Mouse (Mus musculus) lung, postnatal 36 days (tissue): Measurements from ENCODE around the gene Fgd4.
A peak's percentile ranks its signal among the peaks of the same experiment; 100 is the strongest.

Source experiments
- DNase-seq: peaks from one replicate; pipeline ENCODE4 v3.0.0; 2022; ENCODE audit warnings: mixed read lengths

The Fgd4 gene

GRCm38 (mm10) chr16:16600461-16600860 is at the start of gene Fgd4:
TSS of gene Fgd4 (minus strand) at chr16:16600549.
- DNase-seq, result no peak

DNA sequence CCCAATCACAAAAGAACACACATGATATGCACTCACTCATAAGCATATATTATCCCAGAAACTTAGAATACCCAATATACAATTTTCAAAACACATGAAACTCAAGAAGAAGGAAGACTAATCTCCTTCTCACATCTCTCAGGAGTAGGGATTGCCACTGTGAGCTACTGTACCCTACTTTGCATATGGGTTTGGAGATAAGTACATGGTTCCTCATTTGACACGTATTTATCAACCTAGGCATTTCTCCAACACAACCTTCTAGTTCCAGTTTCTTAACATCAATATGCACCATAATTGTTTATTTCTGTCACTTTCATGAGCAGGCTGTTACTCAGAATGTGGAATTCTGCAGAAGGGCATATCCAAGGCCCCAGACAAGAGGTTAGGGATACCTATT is 44.8 kb upstream of the Fgd4 start:
- no peak for DNase-seq

GRCm38 (mm10) chr16:16633730-16634129 is 33.4 kb upstream of the Fgd4 start:
- no peak for DNase-seq

GRCm38 (mm10) chr16:16599586-16600401 is 555 bp downstream of the Fgd4 start:
- peak; percentile 74 for DNase-seq

- no peak for DNase-seq
Measured at GRCm38 (mm10) chr16:16596582-16596981, 3.8 kb downstream of the Fgd4 start.

GRCm38 (mm10) chr16:16592622-16593021 is 7.7 kb downstream of the Fgd4 start:
- DNase-seq, result no peak

DNA sequence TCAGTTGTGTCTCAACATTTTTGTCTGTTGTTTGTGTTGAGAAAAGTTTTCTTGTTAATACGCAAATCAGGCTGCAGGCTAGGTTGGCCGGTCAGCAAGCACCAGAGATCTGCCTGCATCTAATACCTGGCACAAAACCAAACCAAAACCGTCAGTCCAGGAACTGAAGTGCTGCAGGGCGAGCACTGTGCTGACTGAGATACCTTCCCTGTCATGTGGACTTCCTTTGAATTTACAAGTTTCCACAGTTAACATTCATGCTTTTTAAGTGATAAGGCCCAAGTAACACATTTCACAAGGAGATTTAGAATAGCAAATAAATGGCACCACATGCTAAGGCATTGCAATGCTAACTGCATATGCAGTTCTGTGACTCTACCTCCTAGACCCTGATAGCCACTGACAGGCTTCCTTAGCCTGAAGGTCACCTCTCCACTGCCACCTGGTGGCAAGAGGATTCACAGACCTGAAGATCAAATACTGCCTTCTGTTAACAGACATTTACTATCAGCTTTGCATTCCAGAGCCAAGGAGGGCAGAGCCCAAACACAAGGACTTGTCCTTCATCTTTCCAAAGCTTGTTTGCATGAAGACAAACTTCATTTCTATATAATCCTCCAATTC is 15.8 kb downstream of the Fgd4 start:
- peak; percentile 85 for DNase-seq

DNA sequence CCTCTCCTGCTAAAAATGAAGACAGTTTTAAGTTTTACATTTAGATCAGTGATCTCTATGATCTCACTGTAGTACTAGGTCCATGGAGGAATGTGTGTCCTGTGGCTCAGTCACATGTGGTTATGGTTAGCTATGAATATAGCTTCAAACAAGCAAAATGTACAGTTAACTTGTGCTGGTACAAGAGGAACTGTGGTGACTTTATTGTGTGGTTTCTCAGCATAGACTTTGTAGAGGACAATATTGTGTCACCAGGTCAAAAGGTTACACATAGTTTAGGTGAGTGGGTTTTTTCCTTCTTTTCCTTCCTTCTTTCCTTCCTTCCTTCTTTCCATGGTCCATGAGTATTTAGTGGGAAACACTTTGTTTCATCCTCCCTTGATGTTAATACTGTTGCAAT is 23.8 kb downstream of the Fgd4 start:
- no peak for DNase-seq

GRCm38 (mm10) chr16:16574508-16574907 is 25.8 kb downstream of the Fgd4 start:
- DNase-seq, result no peak

- DNase-seq, result no peak
Measured at GRCm38 (mm10) chr16:16573167-16573566, 27.2 kb downstream of the Fgd4 start.

GRCm38 (mm10) chr16:16571356-16571755 is 29.0 kb downstream of the Fgd4 start:
- DNase-seq, result peak; percentile 53

DNA sequence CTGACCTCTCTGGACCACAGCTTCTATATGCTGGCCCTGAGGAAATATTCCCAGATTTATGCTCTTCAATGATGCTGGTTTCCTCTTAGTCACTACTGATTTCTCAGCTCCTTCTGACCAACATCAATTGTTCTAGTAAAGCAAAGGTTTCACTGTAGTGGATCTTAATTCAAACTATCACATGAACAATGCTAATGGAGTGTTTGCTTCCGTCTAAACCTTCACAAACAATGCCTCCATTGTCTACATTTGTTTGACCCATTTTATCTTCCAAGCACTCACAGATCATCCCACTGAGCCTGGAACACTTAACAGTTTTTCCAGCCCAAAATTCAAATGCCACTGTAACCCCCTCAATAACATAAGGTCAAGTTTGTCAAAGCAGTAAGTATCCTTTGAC is 33.6 kb downstream of the Fgd4 start:
- DNase-seq, result no peak

GRCm38 (mm10) chr16:16566215-16566614 is 34.1 kb downstream of the Fgd4 start:
- no peak for DNase-seq

GRCm38 (mm10) chr16:16565786-16566185 is 34.6 kb downstream of the Fgd4 start:
- DNase-seq, result peak; percentile 15

DNA sequence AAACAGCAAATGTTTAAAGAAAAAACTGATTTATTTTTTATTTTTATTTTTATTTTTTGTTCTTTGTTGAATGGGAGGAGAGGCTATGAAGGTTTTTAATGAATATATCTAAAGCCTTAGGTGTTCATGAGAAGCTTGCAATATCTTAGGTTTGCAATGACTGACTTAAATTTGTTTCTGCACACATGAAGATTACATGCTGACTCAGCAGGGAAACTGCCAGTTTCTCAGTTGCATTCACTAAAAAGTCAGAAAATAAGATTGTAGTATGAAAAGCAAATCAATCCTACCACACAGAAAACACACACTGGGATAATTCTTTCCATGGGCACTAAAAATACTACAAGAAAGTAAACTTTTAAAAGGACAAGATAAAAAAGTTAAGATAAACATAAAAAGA is 39.6 kb downstream of the Fgd4 start:
- no peak for DNase-seq

DNA sequence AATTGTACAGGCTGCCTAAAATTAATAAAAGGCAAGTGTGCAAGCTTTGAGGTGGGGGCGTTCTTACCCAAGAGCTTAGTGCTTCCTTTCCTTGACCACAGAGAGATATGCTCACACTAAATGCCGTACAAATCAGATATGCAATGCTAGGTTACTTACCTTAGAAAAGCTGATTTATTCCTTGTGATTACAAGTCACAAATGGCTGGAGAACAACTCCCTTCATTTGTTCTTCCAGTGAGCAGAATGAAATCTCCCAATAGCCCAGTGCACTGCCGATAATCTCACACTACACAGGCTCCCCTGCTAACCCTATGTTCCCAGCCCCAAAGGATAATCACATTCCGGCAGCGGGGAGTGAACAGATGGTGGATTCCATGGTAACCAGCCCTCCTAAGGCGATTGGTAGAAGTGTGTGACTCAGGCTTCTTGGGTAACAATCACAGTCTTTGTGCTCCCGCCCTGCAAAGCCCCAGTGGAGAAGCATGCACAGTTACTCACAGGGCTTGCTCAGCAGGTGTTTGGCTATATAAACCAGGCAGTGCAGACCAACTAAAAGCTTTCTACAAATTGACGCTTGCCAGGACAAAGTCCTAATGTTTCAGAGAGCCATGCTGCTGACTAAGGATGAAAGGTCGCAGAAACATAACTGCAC is 40.3 kb downstream of the Fgd4 start:
- DNase-seq, result peak; percentile 40

DNA sequence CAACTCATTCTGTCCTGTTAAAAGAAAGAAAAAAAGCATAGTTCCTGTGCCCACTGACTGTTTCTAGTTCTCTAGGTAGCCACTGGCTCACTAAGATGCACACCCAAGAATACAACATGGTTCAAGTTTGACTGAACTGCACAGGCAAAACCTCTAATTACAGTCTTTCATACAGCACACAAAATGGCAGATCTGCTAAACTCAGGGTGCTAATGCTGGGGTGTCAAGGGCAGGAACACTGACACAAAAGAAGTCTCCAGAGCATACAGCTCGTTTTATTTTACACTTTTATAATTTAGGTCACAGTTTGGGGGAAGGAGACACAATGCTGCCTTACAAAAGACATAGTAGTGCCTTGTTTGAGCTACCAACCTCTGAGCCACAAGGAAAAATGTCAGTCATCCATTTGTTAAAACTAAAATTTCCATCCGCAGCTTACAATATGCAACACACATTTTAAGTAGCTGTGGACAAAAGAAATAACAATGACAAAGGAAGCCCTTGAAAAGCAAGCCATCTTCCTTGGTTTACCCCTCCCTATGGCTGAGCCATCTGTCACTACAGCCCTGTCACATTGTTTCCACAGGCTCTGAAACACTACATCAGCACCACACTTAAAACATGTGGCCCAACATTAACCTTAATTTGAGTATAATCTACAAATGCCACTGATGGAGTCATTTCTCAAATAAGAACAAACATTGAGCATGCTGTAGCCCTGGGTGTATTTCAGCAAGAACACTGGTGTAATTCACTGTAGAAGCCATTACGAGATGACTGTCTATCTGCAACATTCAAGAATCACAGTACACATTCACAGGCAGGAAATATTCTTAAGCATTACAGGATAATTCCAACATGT is 41.1 kb downstream of the Fgd4 start:
- DNase-seq, result no peak

DNA sequence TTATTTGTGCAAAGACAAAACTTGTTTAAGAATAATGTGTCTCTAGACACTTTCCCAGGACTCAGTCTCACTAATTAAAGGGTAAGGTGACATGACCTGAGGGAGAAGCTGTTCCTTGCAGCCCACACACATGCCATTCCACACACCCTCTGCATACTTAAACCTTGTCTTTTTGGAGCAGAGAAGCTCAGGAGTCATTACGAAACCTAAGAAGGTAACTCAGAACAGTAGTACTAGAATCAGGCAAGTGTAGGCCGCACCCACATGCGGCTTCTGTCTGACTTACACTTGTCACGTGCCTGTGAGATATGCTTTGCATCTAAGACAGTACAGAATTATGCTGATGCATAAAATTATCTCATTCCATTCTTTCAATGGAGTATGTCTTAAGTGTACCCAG is 42.6 kb downstream of the Fgd4 start:
- DNase-seq, result no peak

- DNase-seq, result no peak
Measured at GRCm38 (mm10) chr16:16554098-16554497, 46.3 kb downstream of the Fgd4 start.

- DNase-seq, result no peak
Measured at GRCm38 (mm10) chr16:16552197-16552596, 48.2 kb downstream of the Fgd4 start.

DNA sequence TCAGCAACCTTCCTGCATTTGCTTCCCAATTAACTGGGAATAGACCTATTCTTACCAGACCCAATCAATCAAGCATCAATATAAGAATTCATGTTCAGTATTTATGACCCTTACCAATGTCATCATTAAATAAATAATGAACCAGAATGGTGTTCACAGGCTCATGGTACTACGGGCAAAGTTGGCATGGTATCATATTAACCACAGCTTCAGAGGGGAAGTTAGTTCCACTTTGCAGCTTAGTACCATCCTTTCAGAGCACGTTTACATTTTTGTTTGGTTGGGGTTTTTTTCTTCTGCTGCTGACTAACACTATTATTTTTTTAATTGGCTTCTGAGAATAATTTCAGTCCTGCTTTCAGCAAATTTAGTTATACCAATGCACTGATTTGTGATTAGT is 51.2 kb downstream of the Fgd4 start:
- DNase-seq, result no peak

- no peak for DNase-seq
Measured at GRCm38 (mm10) chr16:16546657-16547056, 53.7 kb downstream of the Fgd4 start.

DNA sequence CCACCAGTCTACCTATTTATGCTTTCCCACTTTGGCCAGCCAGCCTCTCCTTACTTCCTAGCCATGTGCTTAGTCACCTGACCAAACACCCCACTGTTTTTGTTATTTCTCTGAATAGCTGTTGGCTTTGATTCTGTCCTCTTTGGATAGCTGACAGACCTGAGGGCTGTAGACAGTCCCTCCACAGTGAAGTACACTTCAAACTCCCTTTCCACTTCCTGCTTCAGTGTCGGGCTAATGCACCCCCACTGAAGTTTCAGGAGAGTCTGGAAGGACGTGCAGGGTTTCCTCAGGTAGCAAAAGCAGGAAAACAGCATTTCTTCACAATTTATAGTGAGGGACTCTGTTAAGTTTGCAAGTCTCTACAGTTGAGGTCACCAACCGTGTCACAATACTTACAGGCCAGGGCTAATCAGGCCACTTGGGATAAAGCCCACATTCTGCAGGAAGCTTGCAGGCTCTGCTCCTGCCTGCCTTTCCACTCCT is 57.4 kb downstream of the Fgd4 start:
- peak; percentile 55 for DNase-seq
